Mouse (Mus musculus) hindbrain, embryonic 15.5 days (tissue): ENCODE results near the gene Ifi205. TPM values are rescaled to one million over a fixed set of nuclear protein-coding genes. Genes with fewer than 3 reads are reported as not detected.

Source experiments
- polyA plus RNA-seq: library from polyadenylated mRNA; unstranded; fragments of >200 nt; fragmentation: Nextera tagmentation; extraction: Ambion mirVana; gene quantifications from 2 replicates; pipeline ENCODE4 v1.2.1, GENCODE M21; 2015

The Ifi205 gene
- polyA plus RNA-seq, 1 experiment from 2014 or later = not detected

Other genes starting within 250 kb of the Ifi205 start
- gene Ifi211, start 118.8 kb downstream of the Ifi205 start, polyA plus RNA-seq = 0.45 and 2.0 TPM in 2 replicates
- gene Mndal, start 89.3 kb downstream of the Ifi205 start, polyA plus RNA-seq = 0.54 and 1.9 TPM in 2 replicates
- gene Ifi203, start 89.1 kb downstream of the Ifi205 start, polyA plus RNA-seq = 0.79 and 1.0 TPM in 2 replicates
- not detected in 2 replicates for gene Ifi202b, start 49.1 kb downstream of the Ifi205 start, polyA plus RNA-seq
- not detected in 2 replicates for gene Olfr433, start 8.9 kb upstream of the Ifi205 start, polyA plus RNA-seq
- not detected in 2 replicates for gene Olfr432, start 17.4 kb upstream of the Ifi205 start, polyA plus RNA-seq
- gene Olfr430, start 34.8 kb upstream of the Ifi205 start, polyA plus RNA-seq = not detected in 2 replicates
- not detected in 2 replicates for gene Olfr429, start 52.5 kb upstream of the Ifi205 start, polyA plus RNA-seq
- gene Olfr427, start 65.1 kb upstream of the Ifi205 start, polyA plus RNA-seq = not detected in 2 replicates
- not detected in 2 replicates for gene Olfr231, start 89.4 kb upstream of the Ifi205 start, polyA plus RNA-seq
- not detected in 2 replicates for gene Olfr424, start 99.7 kb upstream of the Ifi205 start, polyA plus RNA-seq
- not detected in 2 replicates for gene Olfr420, start 123.8 kb upstream of the Ifi205 start, polyA plus RNA-seq
- 0.12 and 0.18 TPM in 2 replicates for gene Spta1, start 141.0 kb upstream of the Ifi205 start, polyA plus RNA-seq
- not detected in 2 replicates for gene Olfr419, start 220.3 kb upstream of the Ifi205 start, polyA plus RNA-seq